Mouse (Mus musculus) heart, postnatal 10 days (tissue): Measurements from ENCODE around the gene Cacna1g. TPM values are rescaled to one million over a fixed set of nuclear protein-coding genes. Genes with fewer than 3 reads are reported as not detected.

Source experiments
- DNase-seq, 2 experiments: peaks; one replicate each; pipeline ENCODE4 v3.0.0; 2021
- intact Hi-C: fragments of 180-260 bp; cut with DNase I; formaldehyde crosslinking; loops from one replicate; pipeline ENCODE4 v1.15.1; 2025
- total RNA-seq, 2 experiments: library from RNA; stranded (reverse); gene quantifications; 2 replicates each; pipeline ENCODE4 v1.2.3; 2021

Gene Cacna1g
- total RNA-seq: 10 to 100 TPM; 33.4 to 41.3 TPM

DNA sequence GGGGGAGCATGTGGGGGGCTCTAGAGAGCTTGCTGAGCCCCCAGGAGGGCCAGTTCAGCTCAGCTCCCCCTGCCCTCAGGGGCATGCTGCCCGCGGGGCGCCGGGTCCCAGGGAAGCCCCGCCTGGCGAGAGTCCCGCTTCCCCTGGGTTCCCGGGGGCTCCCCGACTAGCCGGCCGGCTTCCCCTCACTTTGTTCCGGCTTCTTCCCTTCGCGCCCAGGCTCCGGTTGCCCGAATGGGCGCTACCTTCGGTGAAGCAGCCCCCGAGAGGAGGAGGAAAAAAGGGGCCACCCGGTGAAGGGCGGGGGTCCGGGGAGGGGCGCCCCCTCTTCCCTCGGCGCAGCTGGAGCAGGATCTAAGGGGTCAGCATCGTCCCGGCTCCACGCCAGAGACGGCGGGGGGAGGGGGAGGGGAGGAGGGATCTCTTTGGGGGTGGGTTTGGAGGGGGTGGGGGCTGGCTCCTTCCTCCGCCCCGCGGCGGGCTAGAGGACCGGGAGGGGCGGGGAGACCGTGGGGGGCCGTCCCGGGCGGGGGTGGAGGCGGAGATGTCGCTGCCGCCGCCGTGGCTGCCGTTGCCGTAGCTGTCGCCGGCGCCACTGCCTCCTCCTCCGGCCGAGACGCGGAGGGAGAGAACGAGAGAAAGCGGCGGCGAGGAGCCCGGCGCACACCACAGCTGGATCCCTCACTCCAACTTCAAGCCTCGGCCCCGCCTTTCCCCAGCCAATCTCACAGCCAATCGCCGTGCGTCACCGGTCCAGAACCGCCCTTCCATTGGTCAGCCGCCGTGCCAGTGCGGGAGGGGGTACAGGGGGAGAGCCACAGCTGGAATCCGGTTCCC lies at the start of gene Cacna1g:
Gene Cacna1g (minus strand): TSS at position 492 of the 837 bp plus-strand sequence.
- peak; percentile 92 to 93 for DNase-seq
- intact Hi-C loops: no loop called here

DNA sequence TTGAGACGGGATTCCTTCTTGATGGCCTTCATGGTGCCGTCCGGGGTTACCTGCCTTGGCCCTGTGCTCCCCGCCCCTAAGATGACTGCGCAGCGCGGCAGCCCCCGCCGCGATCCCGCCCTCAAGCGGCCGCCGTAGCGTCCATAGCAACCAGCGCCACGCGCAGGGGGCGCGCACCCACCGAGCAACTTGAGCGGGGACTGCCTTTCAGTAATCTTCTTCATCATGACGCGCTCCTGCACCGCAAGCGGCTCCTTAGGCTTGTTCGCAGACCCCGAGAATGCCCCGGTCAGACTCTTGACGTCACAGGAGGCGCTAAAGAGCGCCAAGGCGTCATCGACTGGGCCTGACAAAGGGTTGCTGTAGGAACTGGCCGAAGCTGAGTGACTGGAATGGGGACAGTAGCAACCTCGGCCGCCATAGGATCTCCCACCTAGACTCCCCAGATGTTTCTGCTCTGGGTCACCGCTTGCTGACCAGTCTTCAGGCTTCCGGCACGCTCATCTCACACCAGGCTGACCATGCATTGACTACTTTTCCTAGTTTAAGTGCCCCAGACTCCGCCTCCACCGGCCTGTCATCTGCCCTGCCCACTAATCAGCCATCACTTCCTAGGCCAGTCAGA lies 47.3 kb upstream of the Cacna1g start, which contains the start of gene Mycbpap:
Gene Mycbpap (minus strand): TSS at position 524 of the 625 bp plus-strand sequence.
- intact Hi-C loops: no loop called here
- DNase-seq: peak; percentile 69 to 76

DNA sequence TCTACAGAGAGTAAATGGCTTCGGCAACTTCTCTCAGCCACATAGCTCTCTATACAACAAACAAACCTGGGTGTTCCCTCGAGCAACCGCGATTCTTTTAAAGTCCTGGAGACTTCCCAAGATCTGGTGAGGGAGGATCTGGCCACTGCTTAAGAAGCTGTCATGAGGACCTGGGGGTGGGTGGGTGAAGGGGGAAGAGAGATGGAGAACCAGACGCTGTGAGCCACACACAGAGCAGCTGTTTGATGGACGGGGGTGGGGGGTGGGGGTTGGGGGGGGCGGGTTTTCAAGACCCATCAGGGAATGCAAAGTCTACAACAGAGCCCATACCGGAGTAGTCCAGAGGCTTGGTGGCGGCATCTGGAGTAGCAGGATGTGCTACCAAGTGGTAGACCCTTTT lies 39.5 kb upstream of the Cacna1g start:
- intact Hi-C loops: no loop called here
- DNase-seq: no peak

DNA sequence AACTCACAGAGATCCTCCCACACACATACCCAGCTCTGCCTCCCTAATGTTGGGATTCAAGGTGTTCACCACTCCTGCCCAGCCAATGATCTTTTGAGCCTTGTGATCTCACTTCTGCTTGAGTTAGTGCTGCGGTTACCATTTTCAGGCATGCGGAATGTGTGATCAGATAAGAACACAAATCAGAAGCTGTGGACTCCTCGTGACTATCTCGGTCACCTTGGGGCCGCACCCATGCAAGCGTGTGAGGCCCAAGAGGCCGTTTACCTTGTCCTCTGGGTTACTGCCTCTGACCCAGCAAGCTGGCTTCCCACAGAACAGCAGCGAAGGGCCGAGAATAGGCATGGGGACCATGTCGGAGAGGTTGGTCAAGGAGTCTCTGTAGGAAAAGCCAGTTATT lies 35.0 kb upstream of the Cacna1g start:
- intact Hi-C loops: no loop called here
- DNase-seq: no peak

DNA sequence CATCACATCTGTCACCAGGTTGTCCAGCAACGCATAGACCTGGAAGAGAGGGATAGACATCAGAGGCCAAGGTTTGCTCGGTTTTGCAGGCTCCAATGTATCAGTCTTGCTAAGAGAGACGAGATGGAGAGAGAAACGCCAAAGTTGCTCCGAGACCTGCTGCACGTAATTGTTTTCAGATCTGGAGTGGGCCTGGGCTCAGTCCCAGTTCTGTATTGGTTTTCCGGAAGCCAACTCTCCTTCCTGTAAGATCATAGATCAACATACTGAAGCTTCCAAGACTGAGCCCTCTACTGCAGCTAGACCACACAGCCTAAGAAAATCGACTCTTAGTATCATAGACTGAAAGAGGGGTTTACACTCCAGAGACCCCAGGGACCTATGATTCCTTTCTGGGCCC lies 27.5 kb upstream of the Cacna1g start:
- intact Hi-C loops: no loop called here
- no peak for DNase-seq

DNA sequence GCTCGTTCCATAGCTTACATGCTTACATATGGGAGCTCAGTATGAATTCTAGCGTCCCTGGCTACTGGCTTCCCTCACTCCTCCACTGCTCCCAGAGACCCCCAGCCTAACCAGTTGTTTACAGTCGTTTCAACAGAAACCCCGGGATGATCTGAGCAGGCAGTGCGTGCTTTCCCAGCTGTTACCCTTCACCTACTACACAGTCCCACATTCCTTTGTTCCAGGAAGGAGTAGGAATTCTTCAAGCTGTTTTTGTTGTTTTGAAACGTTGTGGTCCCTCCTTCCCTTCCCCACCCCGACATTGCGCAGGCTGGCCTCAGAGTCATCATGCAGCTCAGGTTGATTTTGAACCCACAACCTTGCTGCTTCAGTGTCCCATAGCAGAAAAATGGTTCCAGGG lies 26.4 kb upstream of the Cacna1g start:
- intact Hi-C loops: no loop called here

DNA sequence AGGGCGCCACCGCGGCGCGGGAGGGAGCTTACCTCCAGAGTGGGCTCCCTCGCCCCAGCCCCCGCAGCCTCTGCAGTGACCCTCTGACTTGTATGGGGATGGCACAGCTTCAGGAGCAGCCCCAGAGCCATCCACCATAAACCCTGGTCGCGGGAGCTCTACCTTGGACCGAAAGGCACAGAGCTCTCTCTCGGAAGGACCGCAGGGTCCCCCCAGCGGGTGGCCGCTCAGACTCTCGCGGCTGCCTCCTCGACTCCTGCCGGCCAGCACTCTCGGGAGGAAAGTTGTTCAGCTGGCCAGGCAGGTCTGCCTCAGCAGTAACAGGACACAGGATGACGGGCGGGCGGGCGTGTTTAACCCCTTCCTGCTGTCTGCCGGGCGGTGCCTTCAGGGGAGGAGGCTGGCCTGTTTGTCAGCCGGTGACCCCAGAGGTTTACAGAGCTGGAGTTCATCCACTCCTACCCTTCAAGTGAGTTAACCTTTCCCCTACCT lies 25.7 kb upstream of the Cacna1g start, which contains the start of gene Epn3:
Gene Epn3 (minus strand): TSS at position 314 of the 492 bp plus-strand sequence.
- peak; percentile 51 to 63 for DNase-seq

More for the DNA sequence above, 26.4 kb upstream of the Cacna1g start:
- DNase-seq: no peak

DNA sequence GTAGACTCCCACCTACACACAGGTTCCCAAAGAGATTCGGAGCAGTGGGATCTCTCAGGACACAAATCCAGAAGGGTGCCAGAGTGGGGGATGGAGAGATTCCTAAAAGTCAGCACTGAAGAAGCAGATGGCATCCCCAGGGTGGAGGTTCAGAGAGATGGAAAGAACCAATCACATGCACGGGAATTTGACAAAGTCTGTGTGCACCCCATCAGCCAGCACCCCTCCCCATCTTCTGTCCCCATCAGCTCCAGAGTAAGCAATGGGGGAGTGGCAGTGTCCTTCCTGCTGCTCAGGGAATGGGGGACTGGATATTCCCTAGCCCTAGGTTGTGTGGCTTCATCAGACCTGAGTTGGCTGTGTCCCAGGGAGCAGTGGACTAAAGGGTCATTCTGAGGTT lies 25.0 kb upstream of the Cacna1g start:
- intact Hi-C loops: loop anchor here (2.0 kb wide), 1 partner anchor 48 kb away; no protein-coding TSS in a partner anchor
- DNase-seq: no peak

More for the DNA sequence above, 25.7 kb upstream of the Cacna1g start, which contains the start of gene Epn3:
- intact Hi-C loops: loop anchor here (2.0 kb wide), 1 partner anchor 47 kb away; no protein-coding TSS in a partner anchor

DNA sequence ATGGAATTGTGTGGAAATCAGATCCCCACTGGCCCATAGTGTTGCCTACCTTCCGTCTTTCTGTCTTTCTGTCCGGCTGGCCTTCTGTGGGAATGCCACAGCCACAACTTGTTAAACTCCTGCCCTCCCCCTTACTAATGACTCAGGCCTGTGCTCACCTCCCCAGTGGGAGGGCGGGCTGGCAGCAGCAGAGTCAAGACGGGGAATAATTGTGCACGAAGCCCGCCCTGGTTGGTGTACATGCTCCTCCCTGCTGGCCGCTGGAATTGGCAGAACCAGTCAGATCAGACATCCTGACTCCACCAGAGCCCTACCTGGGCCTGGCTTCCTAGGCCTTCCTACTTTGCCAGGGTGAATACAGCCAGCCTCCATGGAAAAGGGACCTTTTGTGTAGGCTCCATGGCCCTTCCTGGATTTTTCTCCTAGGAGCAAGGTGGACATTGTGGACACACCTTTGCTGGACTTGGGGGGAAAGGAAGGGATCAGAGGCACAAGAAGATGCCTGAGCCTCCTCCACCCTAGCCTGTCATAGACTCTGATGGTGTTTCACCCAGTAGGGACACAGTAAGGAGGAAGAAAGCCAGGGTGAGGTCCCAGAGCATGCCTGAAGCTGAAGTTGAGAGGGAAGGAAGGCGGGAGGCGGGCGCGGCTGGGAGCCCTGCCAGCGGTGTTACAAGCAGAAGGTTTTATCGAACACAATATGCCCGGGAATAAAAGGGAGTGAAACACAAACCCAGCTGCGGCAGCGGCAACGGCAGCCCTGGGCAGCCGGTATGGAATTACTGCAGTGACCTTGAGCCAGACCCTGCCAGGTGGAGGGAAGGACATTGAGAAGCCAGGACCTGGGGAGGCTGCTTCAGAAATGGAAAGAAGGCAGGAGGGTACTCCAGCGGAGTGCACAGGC lies 24.3 kb upstream of the Cacna1g start:
- intact Hi-C loops: loop anchor here (2.0 kb wide), 1 partner anchor 48 kb away; no protein-coding TSS in a partner anchor
- DNase-seq: peak; percentile 67 to 69

DNA sequence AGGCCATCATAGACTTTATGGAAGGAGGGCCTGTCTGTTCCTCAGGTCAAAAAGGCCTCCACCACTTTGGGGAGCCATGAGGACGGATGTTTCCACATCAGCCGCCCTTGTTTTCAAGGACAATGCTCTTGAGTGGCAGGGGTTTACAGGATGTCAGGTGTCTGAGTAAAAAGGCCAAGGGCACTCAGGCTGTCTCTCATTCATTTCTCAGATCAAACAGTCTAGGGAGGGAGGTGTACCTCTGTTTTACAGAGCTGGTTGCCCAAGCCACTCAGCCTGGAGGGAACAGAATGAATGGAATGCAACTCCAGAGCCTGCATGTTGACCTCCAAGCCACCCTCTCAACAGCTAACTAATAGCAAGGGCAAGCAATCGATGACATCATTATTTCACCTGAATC lies 21.4 kb upstream of the Cacna1g start:
- intact Hi-C loops: no loop called here

DNA sequence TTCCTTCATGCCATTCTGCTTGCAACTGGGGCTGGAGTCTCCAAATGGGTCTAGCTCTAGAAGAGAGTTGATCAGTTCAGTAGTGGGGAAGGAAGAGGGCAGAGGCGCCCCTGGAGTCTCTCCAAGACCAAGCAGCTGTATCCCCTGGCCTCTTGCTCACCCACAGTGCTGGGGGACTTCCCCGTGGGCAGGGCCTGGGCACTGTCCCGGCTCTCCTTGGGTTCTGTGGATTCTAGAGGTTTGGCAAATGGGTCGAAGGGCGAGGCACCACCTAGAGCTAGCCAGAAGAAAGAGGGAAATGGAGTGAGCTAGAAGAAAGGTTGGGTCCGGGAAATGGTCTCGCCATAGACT lies 17.7 kb upstream of the Cacna1g start:
- no peak for DNase-seq
- intact Hi-C loops: no loop called here

More for the DNA sequence above, 21.4 kb upstream of the Cacna1g start:
- peak; percentile 62 to 63 for DNase-seq

DNA sequence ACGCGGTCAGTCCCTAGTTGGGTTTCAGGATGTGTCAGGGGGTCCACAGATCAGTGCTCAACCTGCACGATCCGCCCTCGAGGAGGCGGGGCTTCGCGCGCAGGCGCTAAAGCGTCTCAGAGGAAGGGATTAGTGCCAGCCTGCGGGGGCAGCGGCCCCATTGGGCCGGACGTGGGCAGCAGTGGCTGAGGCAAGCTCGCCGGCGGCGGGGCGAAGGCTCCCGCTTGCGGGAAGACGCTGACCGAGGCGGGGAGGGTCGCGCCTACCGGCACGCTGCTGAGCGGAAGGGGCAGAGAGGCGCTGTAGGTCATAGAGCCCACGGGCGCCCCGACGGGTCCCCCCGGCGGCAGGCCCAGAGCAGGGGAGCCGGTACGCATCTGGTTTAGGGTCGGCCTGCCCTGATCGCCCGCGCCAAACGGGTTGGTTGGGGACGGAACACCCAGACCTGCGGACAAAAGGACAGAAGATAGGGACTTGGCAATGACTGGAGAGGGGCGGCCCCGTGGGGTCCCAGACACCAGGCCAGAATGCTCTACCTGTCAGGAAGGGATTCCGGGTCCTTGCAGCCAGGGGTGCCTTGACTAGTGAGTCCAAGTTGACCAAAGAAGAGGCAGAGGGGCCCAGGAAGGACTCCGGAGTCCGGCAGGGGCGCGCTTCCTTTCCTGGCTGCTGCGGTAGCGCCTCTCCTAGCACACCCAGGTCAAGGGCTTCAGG lies 17.2 kb upstream of the Cacna1g start:
- DNase-seq: no peak
- intact Hi-C loops: no loop called here

DNA sequence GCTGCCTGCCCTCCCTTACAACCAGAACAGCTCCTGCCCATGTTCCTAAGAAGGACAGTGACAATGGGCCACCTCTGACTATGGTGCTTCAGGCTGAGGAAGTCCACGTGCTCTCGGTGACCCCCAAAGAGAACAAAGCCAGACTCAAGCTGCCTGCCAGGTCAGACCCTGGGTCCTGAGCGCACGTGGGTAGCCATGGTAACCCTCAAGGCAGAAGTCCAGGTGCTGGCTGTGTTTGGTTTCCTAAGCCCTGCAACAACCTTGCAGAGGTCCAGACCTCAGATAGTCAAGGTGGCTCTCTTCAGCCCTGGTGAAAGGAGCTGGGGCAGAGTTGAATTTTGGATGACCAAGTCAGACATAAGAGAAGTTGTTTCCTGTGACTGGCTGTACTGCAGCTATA lies 15.7 kb upstream of the Cacna1g start:
- DNase-seq: no peak
- intact Hi-C loops: loop anchor here (5.0 kb wide), 2 partner anchors 202 to 357 kb away; no protein-coding TSS in a partner anchor

DNA sequence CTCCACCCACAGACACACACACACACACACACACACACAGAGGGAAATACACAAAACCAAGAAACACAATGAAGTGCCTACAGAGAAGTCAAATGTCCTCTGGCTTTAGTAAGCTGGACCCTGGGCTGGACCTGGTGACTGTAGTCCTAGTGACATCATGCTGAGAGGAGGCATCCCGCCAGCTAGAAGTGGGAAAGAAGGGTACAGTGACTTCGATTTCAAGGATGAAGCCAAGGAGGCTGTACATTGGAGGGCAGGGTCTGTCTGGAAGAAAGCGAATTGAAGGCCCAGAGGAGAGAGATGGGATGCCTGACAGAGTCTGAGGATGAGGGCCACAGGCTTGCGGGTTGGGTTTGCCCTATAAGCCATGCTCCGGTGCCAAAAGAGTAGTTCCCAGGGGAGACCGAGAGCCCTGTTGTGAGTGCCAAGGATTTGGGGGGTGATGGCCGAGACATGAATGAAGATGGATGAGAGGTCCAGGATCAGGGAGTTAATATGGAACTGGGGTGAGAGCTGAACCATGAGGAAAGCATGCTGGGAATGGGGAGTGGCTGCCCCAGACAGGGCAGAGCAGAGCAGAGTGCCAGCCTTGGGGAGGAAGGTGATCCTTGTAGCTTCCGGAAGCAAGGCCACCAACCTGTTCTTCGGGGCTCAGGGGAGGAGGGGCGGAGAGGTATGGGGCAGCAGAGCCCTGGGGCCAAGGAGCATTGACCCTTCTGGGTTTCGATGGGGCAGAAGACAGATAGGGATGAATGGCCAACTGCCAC lies 15.0 kb upstream of the Cacna1g start:
- intact Hi-C loops: loop anchor here (5.0 kb wide), 2 partner anchors 202 to 357 kb away; no protein-coding TSS in a partner anchor
- DNase-seq: no peak

DNA sequence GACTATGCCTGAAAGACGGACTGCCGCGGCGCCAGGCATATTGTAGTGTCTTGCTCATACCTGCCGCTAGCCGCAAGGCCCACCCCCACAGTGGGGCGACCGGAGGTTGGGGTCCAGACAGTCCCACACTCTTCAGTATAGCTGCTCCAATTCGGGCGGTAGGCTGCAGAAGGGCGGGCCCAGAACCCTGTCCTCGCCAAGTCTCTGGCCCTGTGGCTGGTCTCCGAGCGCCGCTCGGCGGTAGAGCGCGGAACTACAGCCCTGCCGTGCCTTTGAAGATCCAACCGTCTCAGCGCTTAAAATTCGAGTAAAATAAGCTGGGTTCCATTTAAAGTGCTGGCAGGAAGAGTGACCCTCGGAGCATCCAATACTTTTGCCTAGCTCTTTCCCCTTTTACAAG lies 12.0 kb upstream of the Cacna1g start, which contains the start of gene Spata20:
Gene Spata20 (minus strand): TSS at position 179 of the 400 bp plus-strand sequence.
- peak; percentile 87 to 94 for DNase-seq
- intact Hi-C loops: loop anchor here (1.0 to 5.0 kb wide), 5 partner anchors 65 to 354 kb away; no protein-coding TSS in a partner anchor

DNA sequence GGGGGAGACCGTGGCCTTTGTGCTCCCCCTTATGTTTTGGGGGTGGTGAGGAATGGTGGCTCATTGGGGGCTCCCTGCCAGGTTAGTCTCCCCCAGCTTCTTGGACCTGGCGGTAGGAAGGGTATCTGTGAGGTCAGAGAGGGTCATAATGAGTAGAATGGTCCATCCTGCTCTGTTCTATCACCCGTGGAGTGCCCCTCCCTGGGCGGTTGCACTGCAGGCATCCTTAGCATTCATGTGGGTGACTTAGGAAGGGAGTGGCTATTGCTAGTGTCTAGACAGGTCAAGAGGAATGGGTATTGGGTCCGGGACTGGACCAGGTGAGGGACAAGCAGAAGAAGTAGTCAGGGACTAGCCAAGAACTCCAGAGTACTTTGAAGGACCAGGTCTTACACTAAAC lies 11.2 kb upstream of the Cacna1g start:
- no peak for DNase-seq
- intact Hi-C loops: loop anchor here (5.0 kb wide), 2 partner anchors 198 to 353 kb away; no protein-coding TSS in a partner anchor

DNA sequence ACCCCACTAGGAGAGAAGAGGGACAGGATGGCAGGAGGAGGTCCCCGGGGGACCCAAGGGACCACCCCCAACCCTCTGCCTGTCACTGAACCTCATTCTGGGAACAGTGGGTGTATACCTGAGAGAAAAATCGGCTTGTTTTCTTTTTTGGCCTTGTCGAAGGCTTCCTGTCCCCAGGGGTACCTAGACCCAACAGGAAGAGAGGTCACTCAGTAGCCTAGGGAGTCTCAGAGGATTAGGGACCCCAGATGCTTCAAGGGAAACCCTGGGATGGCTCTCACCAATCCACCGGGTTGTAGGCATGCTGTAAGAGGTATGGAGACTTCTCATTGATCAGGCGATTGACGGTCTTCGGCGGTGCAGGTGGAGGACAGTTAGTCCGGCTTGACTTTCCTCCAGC lies 10.6 kb upstream of the Cacna1g start:
- intact Hi-C loops: loop anchor here (5.0 kb wide), 2 partner anchors 197 to 352 kb away; no protein-coding TSS in a partner anchor
- DNase-seq: no peak

DNA sequence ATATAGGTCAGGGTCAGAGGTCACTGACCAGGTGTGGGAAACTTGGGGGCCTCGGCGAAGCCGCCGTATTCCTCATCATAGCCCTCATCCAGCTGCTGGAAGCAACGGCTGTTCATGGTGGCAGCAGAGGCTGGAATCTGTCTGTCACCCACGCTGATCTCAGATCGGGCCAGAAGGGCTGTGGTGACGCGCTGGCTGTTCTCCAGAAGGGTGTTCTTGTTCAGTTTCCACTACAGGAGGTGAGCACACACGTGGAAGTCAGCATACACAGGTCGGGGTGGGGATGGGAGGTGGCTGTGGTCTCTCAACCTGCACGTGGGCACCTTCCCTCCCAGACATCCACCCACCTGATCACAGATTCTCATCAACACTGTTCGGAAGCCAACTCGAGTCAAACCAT lies 9.9 kb upstream of the Cacna1g start:
- intact Hi-C loops: no loop called here

DNA sequence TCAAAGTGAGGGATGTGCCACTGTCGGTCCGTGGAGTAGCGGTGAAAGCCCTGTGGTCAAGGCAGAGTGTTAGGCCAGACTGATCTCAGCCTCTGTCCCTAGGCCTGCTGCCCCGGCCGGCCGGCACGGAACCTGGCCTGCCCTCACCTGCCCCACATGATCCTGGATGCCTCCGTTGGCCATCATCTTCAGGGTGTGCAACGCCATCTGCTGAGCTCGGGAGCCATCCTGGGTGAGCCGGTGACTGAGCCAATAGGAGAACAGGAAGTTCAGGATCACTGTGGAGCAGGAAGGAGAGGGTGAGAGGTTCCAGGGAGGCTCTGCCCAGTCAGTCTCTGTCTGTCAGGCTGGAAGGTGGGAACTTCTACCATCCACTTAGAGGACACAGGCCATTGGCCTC lies 9.4 kb upstream of the Cacna1g start:
- no peak for DNase-seq
- intact Hi-C loops: no loop called here

More for the DNA sequence above, 9.9 kb upstream of the Cacna1g start:
- no peak for DNase-seq
